Mouse (Mus musculus) liver, adult 2 months (tissue): ENCODE measurements around the gene Anks3.

Experiments used
- CTCF ChIP-seq: fragments of 200-500 bp; IDR thresholded peaks from 2 replicates; pipeline ENCODE4 v1.5.1; 2011; ENCODE audit warnings: low read depth, low read length, control low read depth
- POLR2A ChIP-seq: fragments of 200-500 bp; IDR thresholded peaks from 2 replicates; pipeline ENCODE4 v1.6.1; 2011; ENCODE audit warnings: low read length, control low read depth; ENCODE audit not compliant: insufficient read depth; ENCODE audit errors: extremely low read depth

GRCm38 (mm10) chr16:4923996-4924395 is 40.0 kb downstream of the Anks3 start:
- TF ChIP-seq POLR2A (no peak), CTCF (no peak)
